Mouse (Mus musculus): Measurements from ENCODE around the gene Pitpna. TPM values are rescaled to one million over a fixed set of nuclear protein-coding genes. Genes with fewer than 3 reads are reported as not detected.
"Not testable (repeated sequence)": the region's sequence is repeated elsewhere in the genome, so short reads cannot be mapped to it uniquely, and the experiment has no call there.

The Pitpna gene
- polyA plus RNA-seq, 1 experiment from 2014 or later = 90.5 TPM

DNA sequence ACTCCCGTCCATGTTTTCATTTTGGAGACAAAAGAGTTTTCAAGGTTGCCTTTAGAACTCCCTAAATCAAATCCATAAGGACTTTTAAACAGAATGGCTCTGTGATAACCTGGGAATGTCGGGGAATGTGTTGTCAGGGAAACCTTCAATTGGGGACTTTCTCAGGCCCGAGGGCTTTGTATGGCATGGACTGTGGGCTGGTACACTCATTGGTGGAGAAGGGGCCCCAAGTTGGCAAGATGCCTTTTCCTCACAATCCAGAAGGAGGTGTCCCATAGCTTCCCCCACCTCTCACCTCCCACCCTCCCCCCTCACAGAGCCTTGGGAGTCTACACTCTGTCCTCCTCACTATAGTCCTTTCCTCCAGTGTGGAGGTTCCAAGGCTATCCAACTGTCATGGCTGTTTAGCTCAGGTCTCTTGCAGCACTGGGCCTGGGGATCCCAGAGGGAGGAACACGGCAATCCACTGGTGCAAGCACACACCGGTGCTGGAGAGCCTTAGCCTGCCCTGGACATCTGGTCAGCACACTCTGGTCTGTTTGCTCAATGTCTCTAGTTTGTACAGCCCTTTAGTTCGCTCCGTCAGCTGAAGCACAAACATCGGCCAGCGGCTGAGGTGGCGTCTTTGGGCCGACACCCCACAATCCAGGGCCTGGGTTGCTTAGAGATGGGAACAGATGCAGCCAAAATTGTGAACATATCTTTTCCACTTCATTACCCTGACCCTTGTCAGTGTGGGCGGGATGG, 37.5 kb upstream of the Pitpna start:
- H3K36me3 ChIP-seq (ENCODE audit: control insufficient read depth, insufficient read depth, low read length) = no peaks in the 10 kb centered on the region
- H3K4me2 ChIP-seq (ENCODE audit: low read depth) = no peak overlapping the region
- H3K4me3 ChIP-seq (ENCODE audit: low read depth, low read length) = no peak overlapping the region
- no peak overlapping the region for H3K27ac ChIP-seq (ENCODE audit: low read depth, low read length)
- WGBS = 51% methylated on average over 12 of the region's 12 CpGs
- H3K9ac ChIP-seq (ENCODE audit: low read length) = no peak overlapping the region; the same call in 1 of the 2 replicates
- H3K27me3 ChIP-seq (ENCODE audit: control insufficient read depth, insufficient read depth, low read length) = no peaks in the 10 kb centered on the region
- H3K9me3 ChIP-seq (ENCODE audit: control insufficient read depth, low read length) = no peaks in the 10 kb centered on the region
- ATAC-seq (ENCODE audit: insufficient read depth, low FRiP score, low TSS enrichment) (no peak), DNase-seq (ENCODE audit: low spot score) (peak; percentile 11)
- peaks cover 5% of the 10 kb centered on the region for H3K4me1 ChIP-seq (ENCODE audit: control insufficient read depth, insufficient read depth, low read length)

DNA sequence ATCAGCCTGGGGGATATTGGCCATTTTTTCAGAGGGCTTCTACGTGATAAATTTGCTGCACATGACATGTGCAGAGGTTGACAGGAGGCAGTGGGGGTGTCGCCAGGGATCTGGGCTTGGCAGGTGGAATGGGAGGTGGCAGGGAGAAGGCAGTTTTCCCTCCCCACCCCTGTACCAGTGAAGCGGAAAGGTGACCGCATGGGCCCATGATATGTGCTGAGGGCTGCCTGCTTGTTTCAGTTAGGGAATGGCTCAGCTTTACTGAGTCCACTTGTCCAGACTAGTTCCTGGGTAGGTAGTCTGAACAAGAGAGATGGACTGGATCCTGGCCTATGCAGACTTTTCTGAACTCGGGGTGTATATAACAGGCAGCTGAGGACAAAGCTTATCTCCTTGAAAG, 36.6 kb upstream of the Pitpna start:
- H3K9me3 ChIP-seq (ENCODE audit: control insufficient read depth, low read length) = no peaks in the 10 kb centered on the region
- ATAC-seq (ENCODE audit: insufficient read depth, low FRiP score, low TSS enrichment) = no peak
- no peak overlapping the region for H3K4me3 ChIP-seq (ENCODE audit: low read depth, low read length)
- WGBS = 80% methylated on average over 5 of the region's 5 CpGs
- no peak overlapping the region for H3K27ac ChIP-seq (ENCODE audit: low read depth, low read length)
- H3K9ac ChIP-seq (ENCODE audit: low read length) = no peak overlapping the region
- H3K4me1 ChIP-seq (ENCODE audit: control insufficient read depth, insufficient read depth, low read length) = peaks cover 5% of the 10 kb centered on the region
- no peak overlapping the region for H3K4me2 ChIP-seq (ENCODE audit: low read depth)
- H3K36me3 ChIP-seq (ENCODE audit: control insufficient read depth, insufficient read depth, low read length) = no peaks in the 10 kb centered on the region
- peak; percentile 7 for DNase-seq (ENCODE audit: low spot score)
- no peaks in the 10 kb centered on the region for H3K27me3 ChIP-seq (ENCODE audit: control insufficient read depth, insufficient read depth, low read length)

DNA sequence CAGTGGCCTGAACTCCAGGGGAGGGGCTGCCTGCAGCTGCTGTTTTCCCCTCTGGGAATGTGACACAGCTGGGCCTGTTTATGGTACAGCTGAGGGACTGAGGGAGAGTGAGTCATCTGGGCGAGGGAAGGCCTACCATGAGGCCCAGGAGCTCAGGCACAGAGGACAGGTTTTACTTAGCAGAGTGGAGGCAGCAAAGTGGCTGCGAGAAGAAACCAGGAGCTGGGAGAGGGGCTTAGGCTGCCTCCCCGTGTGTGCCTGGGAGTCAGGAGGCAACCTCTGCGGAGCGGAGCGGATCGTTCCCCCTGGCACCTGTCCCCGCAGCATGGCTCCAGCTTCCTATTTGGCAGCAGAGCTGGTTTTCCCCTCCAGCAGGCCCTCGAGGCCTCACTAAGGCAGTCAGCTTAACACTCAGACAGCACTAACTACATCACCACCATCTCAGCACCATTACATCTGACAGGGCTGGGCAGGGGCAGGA, 35.9 kb upstream of the Pitpna start:
- H3K4me3 ChIP-seq (ENCODE audit: low read depth, low read length) = no peak overlapping the region
- no peak overlapping the region for H3K27ac ChIP-seq (ENCODE audit: low read depth, low read length)
- H3K9ac ChIP-seq (ENCODE audit: low read length) = no peak overlapping the region
- 67% methylated on average over 9 of the region's 9 CpGs for WGBS
- no peak overlapping the region for H3K4me2 ChIP-seq (ENCODE audit: low read depth)
- H3K36me3 ChIP-seq (ENCODE audit: control insufficient read depth, insufficient read depth, low read length) = no peaks in the 10 kb centered on the region
- ATAC-seq (ENCODE audit: insufficient read depth, low FRiP score, low TSS enrichment) (no peak), DNase-seq (ENCODE audit: low spot score) (peak; percentile 10)
- H3K27me3 ChIP-seq (ENCODE audit: control insufficient read depth, insufficient read depth, low read length) = no peaks in the 10 kb centered on the region
- H3K9me3 ChIP-seq (ENCODE audit: control insufficient read depth, low read length) = no peaks in the 10 kb centered on the region
- H3K4me1 ChIP-seq (ENCODE audit: control insufficient read depth, insufficient read depth, low read length) = peaks cover 5% of the 10 kb centered on the region

DNA sequence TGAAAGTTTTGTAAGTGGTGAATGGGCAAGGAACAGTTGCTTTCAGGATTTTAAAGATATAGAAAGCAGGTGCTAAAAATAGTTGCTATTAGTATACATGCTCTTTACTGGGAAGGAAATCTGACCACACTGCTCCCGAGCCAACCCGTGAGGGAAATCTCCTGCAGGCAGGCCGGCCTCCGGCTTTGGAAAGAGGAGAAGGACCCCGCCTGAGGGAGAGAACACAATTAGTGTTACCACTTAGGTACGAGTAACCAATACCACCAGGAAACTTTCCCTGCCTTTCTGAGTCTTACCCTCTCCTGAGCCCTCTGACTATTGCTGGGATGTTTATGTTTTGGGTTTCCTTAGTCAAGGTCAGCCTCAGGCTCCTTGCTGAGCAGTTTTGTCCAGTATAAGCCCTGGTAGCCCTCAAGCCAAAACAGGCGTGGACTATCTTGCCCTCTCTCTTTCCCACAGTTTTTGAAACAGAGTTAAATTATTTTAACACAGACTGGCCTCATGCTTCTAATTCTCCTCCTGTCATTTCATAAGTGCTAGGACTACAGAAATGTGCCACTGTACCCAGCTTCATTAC, 34.9 kb upstream of the Pitpna start:
- Histone ChIP-seq H3K9ac (ENCODE audit: low read length) (no peak overlapping the region), H3K4me2 (ENCODE audit: low read depth) (no peak overlapping the region), H3K27ac (ENCODE audit: low read depth, low read length) (no peak overlapping the region), H3K27me3 (ENCODE audit: control insufficient read depth, insufficient read depth, low read length) (no peaks in the 10 kb centered on the region), H3K4me1 (ENCODE audit: control insufficient read depth, insufficient read depth, low read length) (peaks cover 5% of the 10 kb centered on the region), H3K9me3 (ENCODE audit: control insufficient read depth, low read length) (no peaks in the 10 kb centered on the region), H3K36me3 (ENCODE audit: control insufficient read depth, insufficient read depth, low read length) (no peaks in the 10 kb centered on the region), H3K4me3 (ENCODE audit: low read depth, low read length) (no peak overlapping the region)
- no peak for ATAC-seq (ENCODE audit: insufficient read depth, low FRiP score, low TSS enrichment)
- WGBS = 62% methylated on average over 7 of the region's 7 CpGs
- peak; percentile 4 for DNase-seq (ENCODE audit: low spot score)

DNA sequence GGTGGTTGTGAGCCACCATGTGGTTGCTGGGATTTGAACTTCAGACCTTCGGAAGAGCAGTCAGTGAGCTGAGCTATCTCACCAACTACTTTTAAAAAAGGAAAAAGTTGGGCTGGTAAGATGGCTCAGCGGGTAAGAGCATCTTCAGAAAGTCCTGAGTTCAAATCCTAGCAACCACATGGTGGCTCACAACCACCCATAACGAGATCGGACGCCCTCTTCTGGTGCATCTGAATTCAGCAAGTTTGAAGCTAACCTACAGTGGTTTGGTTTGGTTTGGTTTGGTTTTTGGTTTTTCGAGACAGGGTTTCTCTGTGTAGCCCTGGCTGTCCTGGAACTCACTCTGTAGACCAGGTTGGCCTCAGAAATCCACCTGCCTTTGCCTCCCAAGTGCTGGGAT, 31.9 kb upstream of the Pitpna start:
- not testable (repeated sequence) for ATAC-seq (ENCODE audit: insufficient read depth, low FRiP score, low TSS enrichment); H3K9ac ChIP-seq (ENCODE audit: low read length); H3K4me2 ChIP-seq (ENCODE audit: low read depth); H3K9me3 ChIP-seq (ENCODE audit: control insufficient read depth, low read length); H3K36me3 ChIP-seq (ENCODE audit: control insufficient read depth, insufficient read depth, low read length); H3K4me1 ChIP-seq (ENCODE audit: control insufficient read depth, insufficient read depth, low read length); DNase-seq (ENCODE audit: low spot score); H3K27ac ChIP-seq (ENCODE audit: low read depth, low read length); H3K4me3 ChIP-seq (ENCODE audit: low read depth, low read length); H3K27me3 ChIP-seq (ENCODE audit: control insufficient read depth, insufficient read depth, low read length)
- 91% methylated on average over 6 of the region's 6 CpGs for WGBS

DNA sequence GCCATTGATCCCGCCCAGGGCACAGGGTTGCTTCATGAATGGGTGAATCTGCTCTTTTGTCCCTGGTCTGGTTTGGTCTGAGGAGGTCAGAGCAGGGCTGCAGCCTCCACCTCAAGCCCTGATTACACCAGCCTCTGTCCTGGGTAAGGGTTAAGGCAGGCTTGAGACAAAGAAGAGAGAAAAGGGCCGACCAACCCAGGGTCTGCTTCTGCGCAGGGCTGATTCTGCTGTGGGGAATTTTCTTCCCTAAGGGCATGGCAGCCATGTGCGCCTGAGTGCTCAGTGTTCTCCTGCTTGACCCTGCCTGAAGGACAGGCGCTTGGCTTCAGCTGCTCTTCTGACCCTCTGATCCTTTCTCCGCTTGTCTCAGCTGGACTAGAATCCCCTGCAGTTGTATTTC, 30.8 kb upstream of the Pitpna start:
- H3K27me3 ChIP-seq (ENCODE audit: control insufficient read depth, insufficient read depth, low read length) = no peaks in the 10 kb centered on the region
- DNase-seq (ENCODE audit: low spot score) = no peak
- no peaks in the 10 kb centered on the region for H3K36me3 ChIP-seq (ENCODE audit: control insufficient read depth, insufficient read depth, low read length)
- no peaks in the 10 kb centered on the region for H3K9me3 ChIP-seq (ENCODE audit: control insufficient read depth, low read length)
- H3K27ac ChIP-seq (ENCODE audit: low read depth, low read length) = no peak overlapping the region
- H3K4me1 ChIP-seq (ENCODE audit: control insufficient read depth, insufficient read depth, low read length) = peaks cover 2% of the 10 kb centered on the region; the same call in 1 of the 2 replicates
- no peak overlapping the region for H3K4me3 ChIP-seq (ENCODE audit: low read depth, low read length)
- H3K4me2 ChIP-seq (ENCODE audit: low read depth) = no peak overlapping the region
- no peak overlapping the region for H3K9ac ChIP-seq (ENCODE audit: low read length)
- WGBS = 75% methylated on average over 6 of the region's 6 CpGs
- no peak for ATAC-seq (ENCODE audit: insufficient read depth, low FRiP score, low TSS enrichment)

DNA sequence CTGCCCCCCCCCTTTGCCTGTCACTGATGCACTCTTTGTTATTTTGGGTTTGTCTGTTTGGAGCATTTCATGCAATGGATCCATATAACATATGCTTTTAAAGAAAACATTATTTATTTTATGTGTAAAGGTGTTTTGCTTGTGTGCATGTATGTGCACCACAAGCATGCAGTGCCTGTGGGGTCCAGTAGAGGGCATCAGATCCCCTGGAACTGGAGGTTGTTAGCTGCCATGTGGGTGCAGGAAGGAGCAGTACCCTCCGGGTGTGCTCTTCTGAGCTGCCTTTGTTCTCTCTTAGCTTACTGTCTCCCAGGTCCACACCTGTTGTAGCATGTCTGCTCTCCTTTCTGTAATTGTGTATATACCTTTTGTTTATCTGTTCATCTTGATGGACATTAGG, 29.8 kb upstream of the Pitpna start:
- H3K27me3 ChIP-seq (ENCODE audit: control insufficient read depth, insufficient read depth, low read length) = no peaks in the 10 kb centered on the region
- H3K4me3 ChIP-seq (ENCODE audit: low read depth, low read length) = no peak overlapping the region
- 78% methylated on average over 1 of the region's 1 CpGs for WGBS
- H3K4me2 ChIP-seq (ENCODE audit: low read depth) = no peak overlapping the region
- no peak overlapping the region for H3K27ac ChIP-seq (ENCODE audit: low read depth, low read length)
- H3K9me3 ChIP-seq (ENCODE audit: control insufficient read depth, low read length) = no peaks in the 10 kb centered on the region
- no peaks in the 10 kb centered on the region for H3K36me3 ChIP-seq (ENCODE audit: control insufficient read depth, insufficient read depth, low read length)
- ATAC-seq (ENCODE audit: insufficient read depth, low FRiP score, low TSS enrichment) (no peak), DNase-seq (ENCODE audit: low spot score) (peak; percentile 7)
- no peak overlapping the region for H3K9ac ChIP-seq (ENCODE audit: low read length)
- no peaks in the 10 kb centered on the region for H3K4me1 ChIP-seq (ENCODE audit: control insufficient read depth, insufficient read depth, low read length)

DNA sequence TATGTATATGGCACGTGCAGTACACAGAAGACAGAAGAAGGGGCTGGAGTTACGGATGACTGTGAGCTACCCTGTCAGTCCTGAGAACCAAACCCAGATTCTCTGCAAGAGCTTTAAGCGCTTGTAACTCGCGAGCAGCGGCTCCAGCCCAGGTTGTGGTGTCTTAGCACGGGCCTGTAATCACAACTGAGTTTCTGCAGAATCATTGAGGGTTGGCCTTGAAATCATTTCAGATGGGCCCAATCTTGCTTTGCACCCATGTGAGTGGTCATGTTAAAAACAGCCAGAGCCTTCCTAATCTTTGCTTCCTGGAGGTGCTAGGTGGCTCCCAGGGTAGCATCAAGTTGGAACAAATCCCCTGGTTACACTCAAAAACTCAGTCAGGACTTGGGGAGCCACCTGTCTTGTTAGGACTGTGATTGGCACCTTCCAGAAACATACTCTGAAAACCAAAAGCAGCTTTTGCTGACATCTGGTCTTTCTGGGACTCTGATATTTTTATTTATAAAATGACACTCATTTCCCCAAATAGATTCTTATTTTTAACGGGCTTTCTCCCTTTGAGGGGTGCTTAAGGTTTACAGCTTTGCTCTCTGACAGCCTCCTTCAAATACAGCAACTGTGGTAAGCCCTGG, 27.9 kb upstream of the Pitpna start:
- Histone ChIP-seq H3K36me3 (ENCODE audit: control insufficient read depth, insufficient read depth, low read length) (no peaks in the 10 kb centered on the region), H3K9ac (ENCODE audit: low read length) (no peak overlapping the region), H3K9me3 (ENCODE audit: control insufficient read depth, low read length) (no peaks in the 10 kb centered on the region), H3K27me3 (ENCODE audit: control insufficient read depth, insufficient read depth, low read length) (no peaks in the 10 kb centered on the region), H3K4me2 (ENCODE audit: low read depth) (no peak overlapping the region), H3K27ac (ENCODE audit: low read depth, low read length) (no peak overlapping the region), H3K4me1 (ENCODE audit: control insufficient read depth, insufficient read depth, low read length) (no peaks in the 10 kb centered on the region), H3K4me3 (ENCODE audit: low read depth, low read length) (no peak overlapping the region)
- ATAC-seq (ENCODE audit: insufficient read depth, low FRiP score, low TSS enrichment) = no peak
- DNase-seq (ENCODE audit: low spot score) = no peak
- 91% methylated on average over 8 of the region's 8 CpGs for WGBS

Data from neural tube, embryonic 11.5 days (tissue).